Mouse (Mus musculus): Measurements from ENCODE around the gene Bloc1s4.

- TF ChIP-seq CTCF (IDR thresholded peaks at IDR 0.05; ENCODE audit: low read depth, low read length) (no peak), POLR2A (IDR thresholded peaks at IDR 0.05; ENCODE audit: borderline replicate concordance, low read depth, low read length) (no peak)
Observed at GRCm38 (mm10) chr5:36778901-36779300, 30.5 kb upstream of the Bloc1s4 start.

Measured in bone marrow macrophage, adult 2 months (primary cell).